Mouse (Mus musculus) stomach, embryonic 16.5 days (tissue): Measurements from ENCODE around the gene Asmt. TPM values are rescaled to one million over a fixed set of nuclear protein-coding genes. Genes with fewer than 3 reads are reported as not detected.

Experiments
- ATAC-seq: fragments of 200-750 bp; cut with Nextera tagmentation; 2 replicates; pipeline ENCODE4 v1.8.0; 2017; ENCODE audit warnings: moderate number of reproducible peaks, moderate TSS enrichment; ENCODE audit not compliant: insufficient read depth, low FRiP score
- H3K27ac ChIP-seq: fragments of 300-500 bp; sonication (generic); 2 replicates; pipeline ENCODE4 v1.5.1; 2014; ENCODE audit warnings: low read length
- H3K27me3 ChIP-seq: fragments of 300-500 bp; sonication (generic); 2 replicates; pipeline ENCODE4 v1.6.1; 2014; ENCODE audit warnings: low read length, control low read depth, mixed read lengths; ENCODE audit not compliant: control insufficient read depth, insufficient read depth
- H3K36me3 ChIP-seq: fragments of 300-500 bp; sonication (generic); 2 replicates; pipeline ENCODE4 v1.6.1; 2014; ENCODE audit warnings: low read length; ENCODE audit not compliant: control insufficient read depth, insufficient read depth
- H3K4me1 ChIP-seq: fragments of 300-500 bp; sonication (generic); 2 replicates; pipeline ENCODE4 v1.6.1; 2014; ENCODE audit warnings: low read length, control low read depth, mixed read lengths; ENCODE audit not compliant: control insufficient read depth, insufficient read depth
- H3K4me2 ChIP-seq: fragments of 300-500 bp; sonication (generic); 2 replicates; pipeline ENCODE4 v1.6.1; 2014; ENCODE audit warnings: low read depth, low read length, mixed read lengths
- H3K4me3 ChIP-seq: fragments of 300-500 bp; sonication (generic); replicated peaks from 2 replicates; pipeline ENCODE4 v1.5.1; 2014; ENCODE audit warnings: mild to moderate bottlenecking, low read length
- H3K9ac ChIP-seq: fragments of 300-500 bp; sonication (generic); 2 replicates; pipeline ENCODE4 v1.6.1; 2014; ENCODE audit warnings: low read length
- H3K9me3 ChIP-seq: fragments of 300-500 bp; sonication (generic); replicated peaks from 2 replicates; pipeline ENCODE4 v1.6.1; 2016; ENCODE audit warnings: low read length, control low read depth; ENCODE audit not compliant: control insufficient read depth
- WGBS: fragments of 180-500 bp; shearing (Covaris S2); extraction: QIAGEN DNeasy Blood & Tissue Kit; methylation state at CpG from one replicate; pipeline ENCODE4 v1.1.7; 2014; 5-methylcytosine and 5-hydroxymethylcytosine counted together
- polyA plus RNA-seq: library from polyadenylated mRNA; unstranded; fragments of >200 nt; fragmentation: Nextera tagmentation; extraction: Ambion mirVana; gene quantifications from 2 replicates; pipeline ENCODE4 v1.2.1, GENCODE M21; 2015

The Asmt gene
- polyA plus RNA-seq: not detected in 2 replicates

DNA sequence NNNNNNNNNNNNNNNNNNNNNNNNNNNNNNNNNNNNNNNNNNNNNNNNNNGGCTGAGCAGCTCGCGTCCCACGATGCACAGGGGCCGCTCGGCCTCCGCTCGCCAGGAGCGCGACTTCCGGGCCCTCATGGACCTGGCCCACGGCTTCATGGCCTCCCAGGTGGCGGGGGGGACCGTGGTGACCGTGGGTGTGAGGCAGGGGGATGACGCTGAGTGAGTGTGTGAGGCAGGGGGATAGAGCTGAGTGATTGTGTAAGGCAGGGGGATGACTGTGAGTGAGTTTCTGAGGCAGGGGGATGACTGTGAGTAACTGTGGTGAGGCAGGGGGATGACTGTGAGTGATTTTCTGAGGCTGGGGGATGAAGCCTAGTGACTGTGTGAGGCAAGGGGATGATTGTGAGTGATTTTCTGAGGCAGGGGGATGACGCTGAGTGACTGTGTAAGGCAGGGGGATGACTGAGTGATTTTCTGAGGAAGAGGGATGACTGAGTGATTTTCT is at the start of gene Asmt:
Gene Asmt (plus strand): TSS at position 51 of the 499 bp plus-strand sequence.
- no peak within 1 kb of the TSS for H3K9ac ChIP-seq
- peaks cover 23% of the 10 kb centered on the region for H3K36me3 ChIP-seq
- ATAC-seq: peak; percentile 61
- H3K27ac ChIP-seq: no peak within 1 kb of the TSS
- H3K9me3 ChIP-seq: peaks cover 48% of the 10 kb centered on the region
- no peaks in the 10 kb centered on the region for H3K4me1 ChIP-seq
- no peak within 1 kb of the TSS for H3K4me2 ChIP-seq
- 95% methylated on average over 13 of the region's 16 CpGs for WGBS
- H3K4me3 ChIP-seq: no peak within 1 kb of the TSS
- H3K27me3 ChIP-seq: no peaks in the 10 kb centered on the region

DNA sequence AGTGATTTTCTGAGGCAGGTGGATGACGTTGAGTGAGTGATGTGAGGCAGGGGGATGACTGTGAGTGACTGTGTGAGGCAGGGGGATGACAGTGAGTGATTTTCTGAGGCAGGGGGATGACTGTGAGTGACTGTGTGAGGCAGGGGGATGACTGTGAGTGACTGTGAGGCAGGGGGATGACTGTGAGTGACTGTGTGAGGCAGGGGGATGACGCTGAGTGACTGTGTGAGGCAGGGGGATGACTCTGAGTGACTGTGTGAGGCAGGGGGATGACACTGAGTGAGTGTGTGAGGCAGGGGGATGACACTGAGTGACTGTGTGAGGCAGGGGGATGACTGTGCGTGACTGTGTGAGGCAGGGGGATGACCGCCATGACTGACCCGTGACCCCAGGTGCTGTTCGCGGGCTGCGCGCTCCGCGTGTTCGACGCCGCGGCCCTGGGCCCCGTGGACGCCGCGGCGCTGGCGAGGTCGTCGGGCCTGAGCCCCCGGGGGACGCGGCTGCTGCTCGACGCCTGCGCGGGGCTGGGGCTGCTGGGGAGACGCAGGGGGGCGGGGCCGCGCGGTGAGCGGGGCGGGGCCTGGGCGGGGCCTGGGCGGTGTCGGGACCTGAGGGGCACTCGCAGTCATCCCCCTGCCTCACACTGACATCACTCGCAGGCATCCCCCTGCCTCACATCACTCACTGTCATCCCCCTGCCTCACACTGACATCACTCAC is 948 bp downstream of the Asmt start:
- Histone ChIP-seq H3K9ac (no peak overlapping the region), H3K36me3 (peaks cover 23% of the 10 kb centered on the region), H3K4me2 (no peak overlapping the region), H3K9me3 (peaks cover 51% of the 10 kb centered on the region), H3K4me1 (no peaks in the 10 kb centered on the region), H3K27ac (no peak overlapping the region), H3K4me3 (no peak overlapping the region), H3K27me3 (no peaks in the 10 kb centered on the region)
- WGBS: 74% methylated on average over 42 of the region's 42 CpGs
- ATAC-seq: peak; percentile 70

DNA sequence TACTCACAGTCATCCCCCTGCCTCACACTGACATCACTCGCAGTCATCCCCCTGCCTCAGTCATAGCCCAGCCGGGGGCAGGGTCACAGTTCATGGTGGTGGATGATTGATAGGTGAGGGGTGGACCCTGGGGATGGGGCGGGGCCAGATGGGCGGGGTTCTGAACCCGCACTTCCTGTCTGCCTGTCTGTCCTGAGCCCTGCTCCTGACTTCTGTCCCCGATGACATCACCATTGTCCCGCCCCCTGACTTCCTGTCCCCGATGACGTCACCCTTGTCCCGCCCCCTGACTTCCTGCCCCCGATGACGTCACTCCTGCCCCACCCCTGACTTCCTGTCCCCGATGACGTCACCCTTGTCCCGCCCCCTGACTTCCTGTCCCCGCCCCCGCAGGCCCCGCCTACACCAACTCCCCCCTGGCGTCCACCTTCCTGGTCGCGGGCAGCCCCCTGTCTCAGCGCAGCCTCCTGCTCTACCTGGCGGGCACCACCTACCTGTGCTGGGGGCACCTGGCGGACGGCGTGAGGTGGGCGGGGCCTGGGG is 1.9 kb downstream of the Asmt start:
- Histone ChIP-seq H3K4me1 (no peaks in the 10 kb centered on the region), H3K36me3 (peaks cover 23% of the 10 kb centered on the region), H3K4me3 (no peak overlapping the region), H3K4me2 (no peak overlapping the region), H3K27me3 (no peaks in the 10 kb centered on the region), H3K9me3 (peaks cover 51% of the 10 kb centered on the region), H3K9ac (no peak overlapping the region), H3K27ac (no peak overlapping the region)
- WGBS: 86% methylated on average over 27 of the region's 27 CpGs
- ATAC-seq: peak; percentile 66; the same call in 1 of the 2 replicates

DNA sequence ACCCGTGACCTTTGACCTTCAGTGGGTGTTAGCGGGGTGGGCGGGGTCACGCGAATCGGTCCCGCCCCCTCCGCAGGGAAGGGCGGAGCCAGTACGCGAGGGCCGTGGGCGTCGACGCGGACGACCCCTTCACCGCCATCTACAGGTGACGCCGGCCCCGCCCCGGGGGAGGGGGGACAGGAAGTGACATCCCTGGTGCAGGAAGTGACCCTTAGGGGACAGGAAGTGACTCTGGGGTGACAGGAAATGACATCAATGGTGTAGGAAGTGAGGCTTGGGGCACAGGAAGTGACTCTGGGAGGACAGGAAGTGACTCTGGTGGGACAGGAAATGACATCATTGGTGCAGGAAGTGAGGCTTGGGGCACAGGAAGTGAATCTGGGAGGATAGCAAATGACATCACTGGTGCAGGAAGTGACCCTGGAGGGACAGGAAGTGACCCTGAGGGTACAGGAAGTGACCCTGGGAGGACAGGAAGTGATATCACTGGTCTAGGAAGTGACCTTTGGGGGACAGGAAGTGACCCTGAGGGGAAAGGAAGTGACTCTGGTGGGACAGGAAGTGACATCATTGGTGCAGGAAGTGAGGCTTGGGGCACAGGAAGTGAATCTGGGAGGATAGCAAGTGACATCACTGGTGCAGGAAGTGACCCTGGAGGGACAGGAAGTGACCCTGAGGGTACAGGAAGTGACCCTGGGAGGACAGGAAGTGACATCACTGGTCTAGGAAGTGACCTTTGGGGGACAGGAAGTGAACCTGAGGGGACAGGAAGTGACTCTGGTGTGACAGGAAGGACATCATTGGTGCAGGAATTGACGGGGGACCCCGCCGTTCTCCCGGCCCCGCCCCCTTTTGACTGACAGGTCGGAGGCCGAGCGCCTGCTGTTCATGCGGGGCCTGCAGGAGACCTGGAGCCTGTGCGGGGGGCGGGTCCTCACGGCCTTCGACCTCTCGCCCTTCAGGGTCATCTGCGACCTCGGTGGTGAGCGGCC is 2.7 kb downstream of the Asmt start:
- H3K4me3 ChIP-seq: no peak overlapping the region
- no peak overlapping the region for H3K27ac ChIP-seq
- H3K9me3 ChIP-seq: peaks cover 51% of the 10 kb centered on the region
- H3K9ac ChIP-seq: no peak overlapping the region
- H3K36me3 ChIP-seq: peaks cover 23% of the 10 kb centered on the region
- no peaks in the 10 kb centered on the region for H3K27me3 ChIP-seq
- no peaks in the 10 kb centered on the region for H3K4me1 ChIP-seq
- 83% methylated on average over 39 of the region's 39 CpGs for WGBS
- ATAC-seq: peak; percentile 63; the same call in 1 of the 2 replicates
- no peak overlapping the region for H3K4me2 ChIP-seq

DNA sequence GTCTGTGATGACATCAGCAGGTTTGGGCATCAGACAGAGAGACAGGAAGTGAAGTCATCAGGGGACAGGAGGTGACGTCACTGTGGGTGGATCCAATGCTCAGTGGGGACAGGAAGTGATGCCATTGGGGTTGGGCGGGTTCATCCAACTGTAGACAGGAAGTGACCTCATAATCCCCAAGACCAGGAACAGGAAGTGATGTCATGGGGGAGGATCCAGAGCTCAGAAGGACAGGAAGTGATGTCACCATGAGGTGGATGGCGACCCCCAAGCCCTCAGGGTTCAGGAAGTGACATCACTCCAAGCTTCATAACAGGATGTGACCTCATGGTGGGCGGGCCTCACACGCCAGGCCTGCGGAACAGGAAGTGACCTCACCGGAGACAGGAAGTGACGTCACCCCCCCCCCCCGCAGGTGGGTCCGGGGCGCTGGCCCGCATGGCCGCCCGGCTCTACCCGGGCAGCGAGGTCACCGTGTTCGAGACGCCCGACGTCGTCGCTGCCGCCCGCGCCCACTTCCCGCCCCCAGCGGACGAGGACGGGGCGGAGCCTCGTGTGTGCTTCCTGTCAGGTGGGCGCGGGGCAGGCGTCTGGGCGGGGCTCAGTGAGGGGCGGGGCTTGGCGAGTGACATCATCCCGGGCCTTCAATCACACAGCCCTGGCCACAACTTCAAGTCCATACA is 3.6 kb downstream of the Asmt start:
- Histone ChIP-seq H3K27ac (no peak overlapping the region), H3K9me3 (peaks cover 51% of the 10 kb centered on the region), H3K4me3 (no peak overlapping the region), H3K36me3 (peaks cover 23% of the 10 kb centered on the region), H3K27me3 (no peaks in the 10 kb centered on the region), H3K4me2 (no peak overlapping the region), H3K9ac (no peak overlapping the region), H3K4me1 (no peaks in the 10 kb centered on the region)
- peak; percentile 8; the same call in 1 of the 2 replicates for ATAC-seq
- WGBS: 97% methylated on average over 33 of the region's 39 CpGs

DNA sequence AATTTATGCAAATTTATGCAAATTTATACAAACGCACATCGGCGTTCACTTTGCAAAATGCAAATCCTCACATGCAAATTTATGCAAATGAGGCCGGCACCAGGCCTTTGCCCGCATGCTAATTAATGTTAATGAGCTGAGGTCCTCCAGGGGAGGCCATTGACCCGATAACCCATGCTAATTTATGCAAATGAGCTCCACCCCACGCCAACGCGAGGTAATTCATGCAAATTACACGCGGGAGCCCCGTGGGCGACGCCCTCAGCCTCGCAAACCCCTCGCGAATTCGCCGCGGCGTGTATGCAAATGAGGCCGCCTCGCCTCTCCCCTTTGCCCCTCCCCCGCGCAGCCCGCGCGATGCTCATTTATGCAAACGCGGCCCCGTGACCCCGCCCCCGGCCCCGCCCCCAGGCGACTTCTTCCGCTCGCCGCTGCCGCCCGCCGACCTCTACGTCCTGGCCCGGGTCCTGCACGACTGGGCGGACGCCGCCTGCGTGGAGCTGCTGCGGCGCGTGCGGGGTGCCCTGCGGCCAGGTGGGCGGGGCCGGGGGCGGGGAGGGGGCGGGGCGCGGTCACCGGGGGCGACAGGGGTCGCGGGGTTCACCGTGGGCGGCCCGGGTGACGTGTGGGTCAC is 4.3 kb downstream of the Asmt start:
- Histone ChIP-seq H3K9me3 (peaks cover 51% of the 10 kb centered on the region), H3K27ac (no peak overlapping the region), H3K9ac (no peak overlapping the region), H3K4me3 (no peak overlapping the region), H3K4me1 (no peaks in the 10 kb centered on the region), H3K4me2 (no peak overlapping the region), H3K36me3 (peaks cover 23% of the 10 kb centered on the region), H3K27me3 (no peaks in the 10 kb centered on the region)
- WGBS: 95% methylated on average over 64 of the region's 67 CpGs
- no peak for ATAC-seq

DNA sequence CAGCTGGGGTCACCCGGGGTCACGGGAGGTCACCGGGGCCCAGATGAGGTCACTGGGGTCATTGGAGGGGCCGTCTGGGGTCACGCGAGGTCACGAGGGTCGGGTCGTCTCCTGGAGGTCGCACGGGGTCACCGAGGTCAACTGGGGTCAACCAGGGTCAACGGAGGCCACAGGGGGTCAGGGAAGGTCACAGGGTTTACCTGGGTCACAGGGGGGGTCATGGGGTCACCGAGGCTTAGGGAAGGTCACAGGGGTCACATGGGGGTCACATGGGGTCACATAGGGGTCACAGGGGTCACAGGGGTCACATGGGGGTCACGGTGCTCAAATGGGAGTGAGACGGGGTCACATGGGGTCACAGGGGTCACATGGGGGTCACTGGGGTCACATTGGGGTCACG is 4.8 kb downstream of the Asmt start:
- ATAC-seq: no peak
- Histone ChIP-seq H3K4me1 (no peaks in the 10 kb centered on the region), H3K27me3 (no peaks in the 10 kb centered on the region), H3K4me3 (no peak overlapping the region), H3K9ac (no peak overlapping the region), H3K9me3 (peaks cover 51% of the 10 kb centered on the region), H3K4me2 (no peak overlapping the region), H3K36me3 (peaks cover 23% of the 10 kb centered on the region), H3K27ac (no peak overlapping the region)
- 99% methylated on average over 17 of the region's 17 CpGs for WGBS

DNA sequence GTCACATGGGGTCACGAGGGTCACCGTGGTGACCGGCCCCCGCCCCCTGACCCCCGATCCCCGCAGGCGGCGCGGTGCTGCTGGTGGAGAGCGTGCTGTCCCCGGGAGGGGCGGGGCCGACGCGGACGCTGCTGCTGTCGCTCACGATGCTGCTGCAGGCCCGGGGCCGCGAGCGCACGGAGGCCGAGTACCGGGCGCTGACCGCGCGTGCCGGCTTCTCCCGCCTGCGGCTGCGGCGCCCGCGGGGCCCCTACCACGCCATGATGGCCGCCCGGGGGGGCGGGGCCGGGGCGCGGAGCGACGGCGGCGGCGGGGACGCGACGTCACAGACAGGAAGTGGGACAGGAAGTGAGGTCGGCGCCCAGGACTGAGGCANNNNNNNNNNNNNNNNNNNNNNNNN is 5.2 kb downstream of the Asmt start:
- Histone ChIP-seq H3K4me2 (no peak overlapping the region), H3K9me3 (peaks cover 48% of the 10 kb centered on the region), H3K27me3 (no peaks in the 10 kb centered on the region), H3K36me3 (peaks cover 23% of the 10 kb centered on the region), H3K27ac (no peak overlapping the region), H3K4me1 (no peaks in the 10 kb centered on the region), H3K9ac (no peak overlapping the region), H3K4me3 (no peak overlapping the region)
- ATAC-seq: no peak
- 97% methylated on average over 44 of the region's 53 CpGs for WGBS
